Mouse (Mus musculus) liver, embryonic 12.5 days (tissue): ENCODE measurements around the gene Tspan31. TPM values are rescaled to one million over a fixed set of nuclear protein-coding genes. Genes with fewer than 3 reads are reported as not detected.

Experiments
- ATAC-seq: fragments of 200-750 bp; cut with Nextera tagmentation; 2 replicates; pipeline ENCODE4 v1.8.0; 2017; ENCODE audit warnings: moderate number of reproducible peaks, mild to moderate bottlenecking, moderate library complexity
- H3K27ac ChIP-seq: fragments of 300-500 bp; sonication (generic); 2 replicates; pipeline ENCODE4 v1.5.1; 2016; ENCODE audit warnings: mild to moderate bottlenecking
- H3K27me3 ChIP-seq: fragments of 300-500 bp; sonication (generic); replicated peaks from 2 replicates; pipeline ENCODE4 v1.6.1; 2016; ENCODE audit warnings: mild to moderate bottlenecking, moderate library complexity
- H3K36me3 ChIP-seq: fragments of 300-500 bp; sonication (generic); 2 replicates; pipeline ENCODE4 v1.6.1; 2016; ENCODE audit warnings: mild to moderate bottlenecking, moderate library complexity
- H3K4me1 ChIP-seq: fragments of 300-500 bp; sonication (generic); 2 replicates; pipeline ENCODE4 v1.6.1; 2016
- H3K4me2 ChIP-seq: fragments of 300-500 bp; sonication (generic); 2 replicates; pipeline ENCODE4 v1.6.1; 2016; ENCODE audit warnings: mild to moderate bottlenecking, moderate library complexity
- H3K4me3 ChIP-seq: fragments of 300-500 bp; sonication (generic); 2 replicates; pipeline ENCODE4 v1.5.1; 2016; ENCODE audit warnings: mild to moderate bottlenecking, moderate library complexity
- H3K9ac ChIP-seq: fragments of 300-500 bp; sonication (generic); 2 replicates; pipeline ENCODE4 v1.6.1; 2016; ENCODE audit warnings: mild to moderate bottlenecking, moderate library complexity
- H3K9me3 ChIP-seq: fragments of 300-500 bp; sonication (generic); replicated peaks from 2 replicates; pipeline ENCODE4 v1.6.1; 2016; ENCODE audit warnings: mild to moderate bottlenecking, moderate library complexity
- WGBS: fragments of 180-500 bp; shearing (Covaris S2); methylation state at CpG from one replicate; pipeline ENCODE4 v1.1.7; 2016; ENCODE audit not compliant: insufficient replicate concordance; 5-methylcytosine and 5-hydroxymethylcytosine counted together
- polyA plus RNA-seq: library from polyadenylated mRNA; unstranded; fragments of >200 nt; fragmentation: Nextera tagmentation; extraction: Ambion mirVana; gene quantifications from 2 replicates; pipeline ENCODE4 v1.2.1, GENCODE M21; 2016

The Tspan31 gene
- polyA plus RNA-seq, 1 experiment from 2014 or later = 81.9 TPM

DNA sequence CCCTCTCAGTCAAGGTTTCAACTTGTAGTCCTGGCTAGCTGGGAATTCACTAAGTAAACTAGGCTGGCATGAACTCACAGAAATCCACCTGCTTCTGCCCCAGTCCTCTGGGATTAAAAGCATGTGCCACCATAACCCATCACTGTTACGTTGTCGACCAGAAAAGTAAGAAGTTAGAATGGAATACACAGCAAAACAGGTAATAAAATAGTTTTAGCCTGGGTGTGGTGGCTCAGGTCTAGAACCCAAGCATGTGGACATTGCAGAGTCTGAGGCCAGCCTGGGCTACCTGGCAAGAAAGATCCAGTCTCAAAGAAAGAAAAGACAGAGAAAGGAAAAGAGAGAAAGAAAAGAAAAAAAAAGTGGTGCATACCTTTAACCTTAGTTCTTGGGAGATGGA lies 8.6 kb downstream of the Tspan31 start:
- H3K36me3 ChIP-seq = peaks cover 21% of the 10 kb centered on the region
- no peak overlapping the region for H3K9ac ChIP-seq
- H3K4me2 ChIP-seq = no peak overlapping the region
- peaks cover 62% of the 10 kb centered on the region for H3K27me3 ChIP-seq
- H3K9me3 ChIP-seq = no peaks in the 10 kb centered on the region
- no peak overlapping the region for H3K4me3 ChIP-seq
- H3K4me1 ChIP-seq = peaks cover 60% of the 10 kb centered on the region
- no peak overlapping the region for H3K27ac ChIP-seq
- WGBS = 70% methylated on average over 2 of the region's 2 CpGs
- ATAC-seq = no peak

- H3K27me3 ChIP-seq = peaks cover 66% of the 10 kb centered on the region
- H3K36me3 ChIP-seq = peaks cover 17% of the 10 kb centered on the region
- ATAC-seq = no peak
- 44% methylated on average over 5 of the region's 5 CpGs for WGBS
- no peaks in the 10 kb centered on the region for H3K9me3 ChIP-seq
- H3K4me1 ChIP-seq = peaks cover 56% of the 10 kb centered on the region
- no peak overlapping the region for H3K4me3 ChIP-seq
- no peak overlapping the region for H3K27ac ChIP-seq
- H3K9ac ChIP-seq = no peak overlapping the region
- no peak overlapping the region for H3K4me2 ChIP-seq
These were observed 9.0 kb downstream of the Tspan31 start for GRCm38 (mm10) chr10:127061085-127061484.

DNA sequence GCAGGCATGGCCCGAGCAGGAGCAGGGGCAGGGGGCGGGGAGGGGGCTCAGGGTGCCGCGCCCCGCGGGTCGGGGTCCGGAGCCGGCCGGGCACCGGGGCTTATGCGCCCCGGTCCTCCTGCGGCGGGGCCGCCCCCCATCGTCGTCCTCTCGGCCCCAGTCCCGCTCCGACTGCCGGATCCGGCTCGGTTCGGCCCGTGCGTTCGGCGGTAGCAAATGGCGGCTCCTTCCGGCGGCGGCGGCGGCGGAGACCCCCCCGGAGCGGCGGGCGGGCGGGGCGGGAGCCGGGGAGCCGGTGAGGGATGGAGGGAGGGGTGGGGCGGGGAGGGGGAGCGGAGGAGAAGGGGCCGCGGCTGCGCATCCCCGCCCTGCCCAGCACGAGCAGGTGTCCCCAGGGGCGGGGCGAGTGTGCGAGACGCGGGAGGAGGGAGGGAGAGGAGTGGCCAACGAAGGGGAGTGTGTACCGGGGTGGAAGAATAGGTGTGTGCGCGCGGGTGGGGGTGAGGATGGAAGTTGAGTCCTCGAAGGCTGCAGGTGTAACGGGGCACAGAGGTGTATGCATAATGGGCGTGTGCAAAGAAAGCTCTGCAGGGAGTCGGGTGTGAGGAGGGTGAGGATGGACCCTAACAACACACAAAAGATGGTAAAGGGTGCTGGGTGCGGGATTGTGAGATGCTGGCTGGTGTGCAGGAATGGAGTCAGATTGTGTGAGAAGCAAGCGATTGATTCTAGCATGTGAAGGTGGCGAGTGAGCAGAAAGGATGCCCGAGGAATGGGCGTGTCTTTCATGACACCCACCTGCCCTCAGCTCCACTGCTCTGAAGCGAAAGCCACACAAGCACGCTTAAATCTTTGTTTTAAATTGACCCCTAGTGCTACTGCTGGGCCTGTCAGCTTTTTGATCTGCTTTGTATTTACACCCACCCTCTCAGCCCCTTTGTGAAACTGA lies 9.8 kb downstream of the Tspan31 start, which contains the start of gene March9:
TSS of gene March9 (minus strand) at position 217 of the 949 bp plus-strand sequence.
- 3% methylated on average over 32 of the region's 72 CpGs for WGBS
- no peak for ATAC-seq
- H3K9ac ChIP-seq = peak within 1 kb of the TSS; percentile 64

DNA sequence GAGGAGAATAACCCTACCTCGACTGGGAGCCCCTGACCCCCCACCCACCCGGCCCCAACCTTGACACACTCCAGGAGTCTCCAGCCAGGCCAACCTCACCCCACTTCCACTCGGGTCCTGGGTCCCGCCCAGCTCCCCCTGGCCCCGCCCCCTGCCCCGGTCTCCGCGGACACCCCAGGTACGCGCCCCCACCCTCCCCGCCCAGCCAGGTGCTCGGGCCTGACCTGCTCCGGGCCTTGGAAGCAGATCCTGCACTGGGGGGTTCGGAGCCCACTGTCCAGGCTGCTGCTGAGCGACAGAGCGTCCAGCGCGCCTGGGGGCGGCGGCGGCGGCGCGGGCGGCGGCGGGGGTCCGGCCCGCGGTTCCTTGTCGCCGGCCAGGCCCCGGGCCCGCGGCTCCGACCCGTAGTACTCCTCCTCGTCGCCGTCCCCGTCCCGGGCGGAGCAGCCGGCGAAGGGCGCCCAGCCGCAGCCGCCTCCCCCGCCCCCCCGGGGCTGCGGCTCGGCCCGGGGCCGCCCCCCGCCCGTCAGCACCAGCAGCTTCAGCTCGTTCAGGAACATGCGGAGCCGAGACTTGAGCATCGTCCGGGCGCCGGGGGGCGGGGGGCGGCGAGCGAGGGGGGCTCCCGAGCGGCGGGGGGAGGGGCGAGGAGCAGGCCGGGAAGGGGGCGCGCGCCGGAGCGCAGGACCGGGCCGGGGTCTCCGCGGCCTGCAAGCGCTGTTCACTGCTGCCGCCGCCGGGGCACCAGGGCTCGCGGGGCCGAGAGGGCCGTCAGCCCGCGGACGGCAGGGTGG lies 10.7 kb downstream of the Tspan31 start:
- ATAC-seq = no peak
- Histone ChIP-seq H3K27ac (no peak overlapping the region), H3K36me3 (no peaks in the 10 kb centered on the region; the same call in 1 of the 2 replicates), H3K9ac (peak overlapping the region; percentile 64), H3K4me3 (peak overlapping the region; percentile 67), H3K27me3 (peaks cover 83% of the 10 kb centered on the region), H3K4me1 (peaks cover 39% of the 10 kb centered on the region), H3K4me2 (peak overlapping the region; percentile 98), H3K9me3 (no peaks in the 10 kb centered on the region)
- under 1% methylated on average over 56 of the region's 92 CpGs for WGBS

More for the DNA sequence above, 9.8 kb downstream of the Tspan31 start, which contains the start of gene March9:
- peaks cover 8% of the 10 kb centered on the region for H3K36me3 ChIP-seq
- H3K4me1 ChIP-seq = peaks cover 48% of the 10 kb centered on the region
- peak within 1 kb of the TSS; percentile 67 for H3K4me3 ChIP-seq
- H3K27ac ChIP-seq = no peak within 1 kb of the TSS
- no peaks in the 10 kb centered on the region for H3K9me3 ChIP-seq
- peaks cover 74% of the 10 kb centered on the region for H3K27me3 ChIP-seq
- peak within 1 kb of the TSS; percentile 98 for H3K4me2 ChIP-seq

DNA sequence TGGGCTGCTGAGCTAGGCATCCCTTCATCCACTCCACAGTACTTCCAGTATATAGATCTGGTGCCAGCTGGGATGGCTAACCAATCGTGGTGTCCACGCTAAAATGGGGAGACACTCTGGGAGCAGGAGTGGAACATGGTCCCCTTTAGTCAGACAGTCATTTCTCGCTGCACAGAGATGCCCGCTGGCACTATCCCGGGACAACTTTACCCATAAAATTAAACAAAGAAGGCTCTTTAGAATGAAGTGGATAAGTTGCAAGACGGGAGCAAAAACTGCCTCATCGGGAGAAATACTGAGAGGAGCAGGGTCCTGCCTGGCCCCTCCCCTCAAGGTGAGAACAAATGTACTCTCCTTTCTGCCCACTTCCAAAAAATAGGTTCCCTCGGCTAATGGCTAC lies 11.4 kb downstream of the Tspan31 start:
- peaks cover 90% of the 10 kb centered on the region for H3K27me3 ChIP-seq
- H3K9me3 ChIP-seq = no peaks in the 10 kb centered on the region
- H3K4me3 ChIP-seq = peak overlapping the region; percentile 67; the same call in 1 of the 2 replicates
- no peak for ATAC-seq
- no peaks in the 10 kb centered on the region; the same call in 1 of the 2 replicates for H3K36me3 ChIP-seq
- no peak overlapping the region for H3K27ac ChIP-seq
- no peak overlapping the region for H3K9ac ChIP-seq
- 12% methylated on average over 8 of the region's 8 CpGs for WGBS
- H3K4me1 ChIP-seq = peaks cover 36% of the 10 kb centered on the region
- H3K4me2 ChIP-seq = peak overlapping the region; percentile 98

DNA sequence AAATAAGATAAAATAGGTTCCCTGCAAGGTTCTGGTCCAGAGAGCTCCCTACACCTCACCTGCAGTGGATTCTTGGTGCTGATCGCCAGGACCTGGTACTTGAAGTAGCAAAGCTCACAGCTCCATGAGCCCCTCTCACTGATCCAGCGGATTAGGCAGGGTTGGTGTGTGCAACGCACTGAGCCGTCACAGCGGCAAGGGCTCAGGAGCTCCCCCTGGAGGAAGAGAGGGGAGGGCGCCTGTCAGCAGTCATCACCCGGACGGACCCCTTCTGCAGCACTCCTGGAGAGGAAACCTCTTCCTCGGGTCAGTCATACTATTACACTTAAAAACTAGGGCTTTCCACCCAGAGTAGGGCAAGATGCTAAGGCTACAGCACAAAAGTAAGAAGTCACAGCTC lies 11.9 kb downstream of the Tspan31 start:
- ATAC-seq = 0 out of 2 replicates have a peak, but pooled peaks have one; percentile 14
- WGBS = 2% methylated on average over 9 of the region's 9 CpGs
- H3K9me3 ChIP-seq = no peaks in the 10 kb centered on the region
- no peak overlapping the region for H3K4me2 ChIP-seq
- H3K9ac ChIP-seq = no peak overlapping the region
- peaks cover 95% of the 10 kb centered on the region for H3K27me3 ChIP-seq
- no peaks in the 10 kb centered on the region; the same call in 1 of the 2 replicates for H3K36me3 ChIP-seq
- H3K4me3 ChIP-seq = no peak overlapping the region
- H3K27ac ChIP-seq = no peak overlapping the region
- peaks cover 34% of the 10 kb centered on the region for H3K4me1 ChIP-seq

- Histone ChIP-seq H3K4me1 (peaks cover 26% of the 10 kb centered on the region), H3K36me3 (no peaks in the 10 kb centered on the region; the same call in 1 of the 2 replicates), H3K4me2 (no peak overlapping the region), H3K27me3 (peaks cover 100% of the 10 kb centered on the region), H3K9ac (no peak overlapping the region), H3K4me3 (no peak overlapping the region), H3K27ac (no peak overlapping the region), H3K9me3 (no peaks in the 10 kb centered on the region)
- 74% methylated on average over 20 of the region's 20 CpGs for WGBS
- no peak for ATAC-seq
These were observed 13.6 kb downstream of the Tspan31 start for GRCm38 (mm10) chr10:127056490-127056889.

- no peak for ATAC-seq
- no peak overlapping the region for H3K4me2 ChIP-seq
- H3K4me3 ChIP-seq = no peak overlapping the region
- peaks cover 24% of the 10 kb centered on the region for H3K4me1 ChIP-seq
- H3K9ac ChIP-seq = no peak overlapping the region
- H3K27ac ChIP-seq = no peak overlapping the region
- no peaks in the 10 kb centered on the region; the same call in 1 of the 2 replicates for H3K36me3 ChIP-seq
- no peaks in the 10 kb centered on the region for H3K9me3 ChIP-seq
- H3K27me3 ChIP-seq = peaks cover 100% of the 10 kb centered on the region
- WGBS = 48% methylated on average over 8 of the region's 8 CpGs
These were observed 14.7 kb downstream of the Tspan31 start for GRCm38 (mm10) chr10:127055406-127055805.

- no peak overlapping the region for H3K4me2 ChIP-seq
- H3K9ac ChIP-seq = no peak overlapping the region
- no peak for ATAC-seq
- H3K9me3 ChIP-seq = no peaks in the 10 kb centered on the region
- peaks cover 100% of the 10 kb centered on the region for H3K27me3 ChIP-seq
- WGBS = 53% methylated on average over 4 of the region's 4 CpGs
- H3K36me3 ChIP-seq = no peaks in the 10 kb centered on the region; the same call in 1 of the 2 replicates
- H3K4me3 ChIP-seq = no peak overlapping the region
- no peak overlapping the region for H3K27ac ChIP-seq
- peaks cover 21% of the 10 kb centered on the region for H3K4me1 ChIP-seq
These were observed 15.4 kb downstream of the Tspan31 start for GRCm38 (mm10) chr10:127054646-127055045.

GRCm38 (mm10) chr10:127050119-127050474 lies 20.0 kb downstream of the Tspan31 start:
- Histone ChIP-seq H3K9ac (no peak overlapping the region), H3K27ac (no peak overlapping the region), H3K36me3 (peaks cover 9% of the 10 kb centered on the region; the same call in 1 of the 2 replicates), H3K4me1 (0 out of 2 replicates have a peak, but pooled peaks cover 13% of the 10 kb centered on the region), H3K27me3 (peaks cover 80% of the 10 kb centered on the region), H3K4me2 (no peak overlapping the region), H3K4me3 (no peak overlapping the region), H3K9me3 (no peaks in the 10 kb centered on the region)
- WGBS = 5% methylated on average over 10 of the region's 10 CpGs
- ATAC-seq = no peak

DNA sequence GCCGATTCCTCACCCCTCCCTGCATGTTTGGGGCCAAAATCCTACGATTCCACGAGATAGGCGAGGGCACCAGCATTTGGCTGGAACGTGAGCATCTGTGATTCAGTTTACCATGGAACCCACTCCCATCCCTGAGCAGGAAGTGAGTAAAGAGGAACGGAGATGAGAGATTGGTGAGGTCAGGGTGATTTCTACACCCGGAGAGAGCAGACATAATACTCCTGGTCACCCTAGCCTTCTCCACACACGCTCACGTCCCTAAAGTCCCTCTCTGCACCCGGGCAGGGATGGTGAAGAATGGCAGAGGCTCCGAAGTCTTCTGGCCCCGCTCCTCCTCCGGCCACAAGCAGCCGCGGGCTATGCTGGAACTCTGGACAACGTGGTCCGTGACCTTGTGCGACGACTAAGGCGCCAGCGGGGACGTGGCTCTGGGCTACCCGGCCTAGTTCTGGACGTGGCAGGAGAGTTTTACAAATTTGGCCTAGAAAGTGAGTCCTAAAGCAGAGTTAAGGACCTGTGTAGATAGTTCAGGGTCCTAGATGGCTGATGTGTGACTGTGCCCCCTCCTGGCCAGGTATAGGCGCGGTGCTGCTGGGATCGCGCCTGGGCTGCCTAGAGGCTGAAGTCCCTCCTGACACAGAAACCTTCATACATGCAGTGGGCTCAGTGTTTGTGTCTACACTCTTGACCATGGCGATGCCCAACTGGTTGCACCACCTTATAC lies 20.5 kb downstream of the Tspan31 start:
- ATAC-seq = no peak
- no peak overlapping the region for H3K27ac ChIP-seq
- 0 out of 2 replicates have a peak, but pooled peaks cover 13% of the 10 kb centered on the region for H3K4me1 ChIP-seq
- no peak overlapping the region for H3K9ac ChIP-seq
- H3K36me3 ChIP-seq = peaks cover 14% of the 10 kb centered on the region
- 5% methylated on average over 29 of the region's 29 CpGs for WGBS
- peaks cover 75% of the 10 kb centered on the region for H3K27me3 ChIP-seq
- H3K9me3 ChIP-seq = no peaks in the 10 kb centered on the region
- no peak overlapping the region for H3K4me3 ChIP-seq
- peak overlapping the region; percentile 33 for H3K4me2 ChIP-seq
